Comparison of ENCODE assay signal across 27 mouse cellular contexts in the genomic region with DNA sequence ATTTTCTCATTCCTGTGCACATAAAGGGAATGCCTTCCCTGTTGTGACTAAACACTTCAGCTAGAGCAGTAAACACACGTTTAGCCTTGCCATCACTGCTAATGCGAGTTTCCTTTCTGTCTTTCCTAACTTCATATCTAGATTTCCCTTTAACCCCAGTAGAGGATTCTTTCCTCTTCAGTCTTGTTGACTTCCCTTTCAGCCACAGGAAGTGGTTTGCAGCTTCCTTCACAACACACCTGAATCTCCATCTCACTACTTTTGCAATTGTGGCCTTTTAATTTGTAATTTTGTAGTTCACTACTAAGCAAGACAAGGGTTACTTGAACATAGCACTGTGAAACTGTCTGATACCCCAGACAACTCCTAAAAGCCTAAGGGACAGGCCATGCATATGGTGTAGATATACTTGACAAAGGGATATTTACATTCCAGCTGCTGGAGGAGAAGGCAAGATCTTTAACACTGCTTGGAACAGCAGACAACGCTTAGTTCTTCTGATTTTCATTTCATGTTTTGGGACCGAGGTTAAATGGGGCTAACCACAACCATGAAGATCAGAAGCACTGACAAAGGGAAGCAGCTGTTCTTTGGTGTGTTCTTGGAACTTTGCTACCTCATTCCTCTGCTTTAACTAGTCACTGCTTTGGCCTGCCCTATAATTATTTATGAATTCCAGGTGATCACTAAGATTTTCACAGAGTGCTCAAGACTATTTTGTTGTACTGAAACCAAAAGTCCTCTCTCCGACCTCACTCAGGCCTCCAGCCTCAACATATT.
DNase-seq lines count a peak whose midpoint lies in the region; TF ChIP-seq lines count a peak whose summit lies in the region.
"Had no signal": no experiment of that assay in that cellular context is flagged by ENCODE, and none has a peak within 500 bp of the region (broad histone marks: within the 10 kb centered on the region; RNA-seq: fewer than 3 reads in every experiment).

No protein-coding gene starts in this region.

- no peaks in the 10 kb centered on the region for H3K79me2 ChIP-seq in myocyte (ENCODE audit: control insufficient read depth, insufficient read depth)

- TF ChIP-seq POLR2A in myocyte (IDR thresholded peaks at IDR 0.05; ENCODE audit: insufficient read length, low read depth) = no peak

- no peak for TF ChIP-seq CTCF in left cerebral cortex, adult 2 months (IDR thresholded peaks at IDR 0.05)

- no peak overlapping the region for H3K4me3 ChIP-seq in myocyte
- H3K4me3 ChIP-seq in left cerebral cortex, adult 2 months = no peak overlapping the region
- H3K4me3 ChIP-seq: forebrain, embryonic 13.5 days; hindbrain, embryonic 12.5 days; lung, embryonic 15.5 days; midbrain, embryonic 10.5 days had no signal

- H3K4me2 ChIP-seq in myocyte (ENCODE audit: low read depth) = peak overlapping the region; percentile 49
- H3K4me2 ChIP-seq: forebrain, embryonic 13.5 days; hindbrain, embryonic 12.5 days; lung, embryonic 15.5 days had no signal

- no peaks in the 10 kb centered on the region for H3K27me3 ChIP-seq in myocyte (ENCODE audit: control insufficient read depth, insufficient read depth, insufficient read length)
- H3K27me3 ChIP-seq: forebrain, embryonic 13.5 days; hindbrain, embryonic 12.5 days; lung, embryonic 15.5 days had no signal

- intact Hi-C loops in left cerebral cortex, adult 2 months (cut with DNase I) = no loop called here

- H3K27ac ChIP-seq in left cerebral cortex, adult 2 months = no peak overlapping the region
- H3K27ac ChIP-seq: forebrain, embryonic 13.5 days; hindbrain, embryonic 12.5 days; hindbrain, postnatal 0 days; liver, embryonic 14.5 days; lung, embryonic 15.5 days; midbrain, embryonic 10.5 days; stomach, postnatal 0 days had no signal

- no peaks in the 10 kb centered on the region for H3K36me3 ChIP-seq in myocyte (ENCODE audit: control insufficient read depth, insufficient read depth)
- H3K36me3 ChIP-seq: hindbrain, embryonic 12.5 days; lung, embryonic 15.5 days; midbrain, embryonic 10.5 days had no signal

- H3ac ChIP-seq in myocyte (ENCODE audit: control insufficient read depth, insufficient read length) = no peak overlapping the region

- peak; percentile 29 for DNase-seq in CD4-positive helper T cell, adult 2 months (ENCODE audit: low read depth, low spot score)
- DNase-seq in T-cell, adult 2 months (ENCODE audit: low spot score) = peak; percentile 67
- DNase-seq in thymus, postnatal 14 days = peak; percentile 51
- no peak for DNase-seq in kidney, postnatal 36 days
- DNase-seq in cerebellum, postnatal 14 days = no peak
- DNase-seq in left cerebral cortex, adult 2 months (ENCODE audit: extremely low spot score in 1 of 2, low spot score in 2 of 2) = no peak
- no peak for DNase-seq in layer of hippocampus, adult 9-11 months
- DNase-seq: adrenal gland, adult 2 months; cerebellum, adult 2 months; cerebellum, postnatal 25 days; gastrocnemius, postnatal 14 days; heart, postnatal 14 days; kidney, adult 11 months; kidney, postnatal 25 days; layer of hippocampus, postnatal 36 days; liver; retina, postnatal 1 day; right cerebral cortex, postnatal 14 days; spleen, adult 18-20 months had no signal

TF ChIP-seq in myocyte, 11 proteins besides CTCF, POLR2A, EP300 and RAD21:
- TF ChIP-seq MYOD1 (IDR thresholded peaks at IDR 0.05; ENCODE audit: control insufficient read depth in 1 of 3, insufficient read length in 2 of 3, low read depth in 2 of 3) = peak; percentile 37 to 80 (median 79)
- no peak for TF ChIP-seq SRF (IDR thresholded peaks at IDR 0.05; ENCODE audit: control insufficient read depth, insufficient read length, low read depth)
- peak in 1 of 3 experiments; percentile 68 for TF ChIP-seq MYOG (IDR thresholded peaks at IDR 0.05; ENCODE audit: control insufficient read depth in 1 of 3, insufficient read depth in 1 of 3, insufficient read length in 2 of 3, low read depth in 2 of 3)

Comparison
In these comparisons a context has a peak if more than half of its experiments do, and no peak if none do; other contexts are left out.
1. DNase-seq: peak in CD4-positive helper T cell, adult 2 months (single experiment), T-cell, adult 2 months (single experiment) and thymus, postnatal 14 days (single experiment); none in kidney, postnatal 36 days (0 of 2), cerebellum, postnatal 14 days (0 of 2), left cerebral cortex, adult 2 months (0 of 2) and layer of hippocampus, adult 9-11 months (single experiment).